Comparison of ENCODE assay signal across 14 mouse cellular contexts in genomic region chr11:105259733-105260132, GRCm38 (mm10). TPM values are rescaled to one million over a fixed set of nuclear protein-coding genes. Genes with fewer than 3 reads are reported as not detected.
"Had no signal": no experiment of that assay in that cellular context is flagged by ENCODE, and none has a peak within 500 bp of the region (broad histone marks: within the 10 kb centered on the region; RNA-seq: fewer than 3 reads in every experiment).

No protein-coding gene starts in this region.

- H3K4me2 ChIP-seq: limb, embryonic 12.5 days; liver, embryonic 13.5 days; midbrain, embryonic 11.5 days; midbrain, embryonic 15.5 days; neural tube, embryonic 12.5 days had no signal

- DNase-seq: kidney, adult 2 months; kidney, postnatal 14 days; liver; liver, embryonic 13.5 days; liver, postnatal 0 days; thymus, postnatal 4 days had no signal

- H3K27me3 ChIP-seq: limb, embryonic 12.5 days; liver, embryonic 13.5 days; megakaryocyte, embryonic 14.5 days; midbrain, embryonic 15.5 days; neural tube, embryonic 12.5 days had no signal

- H3K4me1 ChIP-seq: liver, embryonic 13.5 days; midbrain, embryonic 15.5 days had no signal

- H3K9ac ChIP-seq: limb, embryonic 12.5 days; liver, embryonic 13.5 days; liver, postnatal 0 days; midbrain, embryonic 15.5 days; neural tube, embryonic 12.5 days had no signal

- H3K4me3 ChIP-seq: limb, embryonic 12.5 days; liver, embryonic 13.5 days; megakaryocyte, embryonic 14.5 days; midbrain, embryonic 15.5 days; neural tube, embryonic 12.5 days had no signal

- H3K27ac ChIP-seq: limb, embryonic 12.5 days; liver, embryonic 13.5 days; macrophage; midbrain, embryonic 15.5 days; neural tube, embryonic 12.5 days; stomach, postnatal 0 days had no signal

- H3K9me3 ChIP-seq: limb, embryonic 12.5 days; liver, embryonic 13.5 days; megakaryocyte, embryonic 14.5 days; midbrain, embryonic 15.5 days; neural tube, embryonic 12.5 days had no signal

- ATAC-seq: intestine, embryonic 16.5 days; liver, postnatal 0 days; midbrain, embryonic 15.5 days had no signal

RNA-seq across cellular contexts. Expression of gene Mrc2, which starts 32.7 kb away (rescaled TPM):
- polyA plus RNA-seq: macrophage had no signal
